Mouse (Mus musculus) hindlimb bud, embryonic 11.5 days (tissue): ENCODE results near the gene Gpr27.

Experiments used
- DNase-seq: peaks from one replicate; pipeline ENCODE4 v3.0.0-alpha.2; 2012; ENCODE audit warnings: low read depth, low spot score; ENCODE audit errors: extremely low spot score

Gene Gpr27

DNA sequence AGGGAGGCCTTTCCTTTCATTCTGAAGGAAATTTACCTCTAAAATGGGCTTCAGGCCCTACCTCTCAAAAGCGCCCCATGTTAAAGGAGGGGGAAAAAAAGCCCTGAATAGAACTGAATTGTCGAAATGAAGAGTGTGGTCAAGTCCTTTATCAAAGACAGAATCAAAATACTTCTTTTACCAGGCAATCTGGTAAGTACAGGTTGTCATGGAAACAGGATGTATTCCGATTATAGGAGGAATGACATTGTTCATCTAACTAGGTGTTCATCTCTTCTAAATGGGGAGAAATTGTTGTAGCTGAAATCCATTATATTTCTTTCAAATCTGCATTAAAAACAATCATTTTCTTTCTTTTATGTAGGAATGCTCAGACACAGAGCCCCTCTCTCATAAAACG, 18.0 kb upstream of the Gpr27 start:
- DNase-seq, result no peak

GRCm38 (mm10) chr6:99677325-99677724, 15.2 kb upstream of the Gpr27 start:
- no peak for DNase-seq

DNA sequence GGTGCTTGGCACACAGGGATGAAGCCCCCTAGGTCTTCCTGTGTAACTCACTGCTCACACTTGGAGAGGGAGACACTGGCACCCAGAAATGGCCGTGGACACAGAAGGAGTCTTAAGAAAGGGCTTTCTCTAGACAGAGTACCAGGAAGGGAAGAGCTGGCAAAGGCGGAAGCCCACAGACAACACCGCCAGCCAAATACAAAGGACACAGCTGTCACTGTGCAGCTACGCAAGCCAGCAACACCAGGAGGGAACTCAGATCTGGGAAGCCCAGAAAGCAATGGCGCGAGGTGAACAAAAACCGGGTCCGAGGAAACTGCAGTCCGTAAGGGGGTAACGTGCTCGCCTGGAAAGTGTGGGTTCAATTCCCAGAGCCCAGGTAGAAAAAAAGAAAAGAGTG, 14.4 kb upstream of the Gpr27 start:
- DNase-seq, result no peak

- no peak for DNase-seq
These were observed 8.5 kb upstream of the Gpr27 start for GRCm38 (mm10) chr6:99683974-99684373.

GRCm38 (mm10) chr6:99684899-99685298, 7.6 kb upstream of the Gpr27 start:
- no peak for DNase-seq

DNA sequence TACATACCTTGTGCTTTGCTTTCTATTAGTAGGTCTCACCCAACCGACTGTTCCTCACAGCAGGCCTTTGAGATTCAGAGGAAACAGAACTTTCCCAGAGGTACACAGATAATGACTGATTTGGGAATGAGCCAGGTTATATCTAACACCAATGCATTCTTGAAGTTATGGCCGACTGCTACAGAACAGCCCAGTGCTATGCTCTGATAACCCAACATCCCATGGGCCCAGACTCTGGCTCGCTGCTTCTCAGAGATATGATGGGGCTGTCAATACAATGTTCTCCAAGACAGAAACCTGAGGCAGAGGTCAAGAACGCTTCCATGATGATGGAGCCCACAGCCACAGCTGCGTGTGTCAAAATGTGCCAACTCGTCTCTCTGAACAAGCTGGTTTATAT, 4.0 kb upstream of the Gpr27 start:
- DNase-seq, result no peak

GRCm38 (mm10) chr6:99691666-99692205, 743 bp upstream of the Gpr27 start:
- no peak for DNase-seq

- no peak for DNase-seq
These were observed 700 bp downstream of the Gpr27 start for GRCm38 (mm10) chr6:99692916-99693841.

- no peak for DNase-seq
These were observed 8.0 kb downstream of the Gpr27 start for GRCm38 (mm10) chr6:99700484-99700883.

DNA sequence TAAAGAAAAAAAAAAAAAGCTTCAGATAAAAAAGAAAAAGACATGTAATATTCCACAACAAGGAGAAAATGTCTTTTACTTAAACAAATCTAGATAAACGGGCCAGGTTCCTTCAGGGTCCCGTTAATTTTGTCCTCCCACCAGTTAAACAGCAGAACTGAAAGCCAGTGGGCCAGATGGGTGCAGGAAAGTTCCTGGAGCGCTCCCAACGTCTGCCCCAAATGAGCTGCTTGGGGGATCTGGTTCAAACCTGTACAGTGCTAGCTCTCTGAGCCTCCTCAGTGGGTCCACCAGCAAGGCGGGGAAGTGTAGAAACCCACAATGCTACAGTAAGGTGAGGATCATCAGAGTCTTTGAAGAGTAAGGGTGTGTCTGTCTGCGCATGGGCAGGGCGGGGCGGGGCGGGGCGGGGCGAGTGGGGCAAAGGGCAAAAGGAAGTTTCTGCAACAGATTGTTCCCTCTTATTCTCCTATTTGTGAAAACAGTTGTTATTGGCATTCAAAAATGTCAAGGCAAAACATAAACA, 19.2 kb downstream of the Gpr27 start:
- DNase-seq, result no peak

GRCm38 (mm10) chr6:99713256-99713655, 20.8 kb downstream of the Gpr27 start:
- DNase-seq, result no peak

DNA sequence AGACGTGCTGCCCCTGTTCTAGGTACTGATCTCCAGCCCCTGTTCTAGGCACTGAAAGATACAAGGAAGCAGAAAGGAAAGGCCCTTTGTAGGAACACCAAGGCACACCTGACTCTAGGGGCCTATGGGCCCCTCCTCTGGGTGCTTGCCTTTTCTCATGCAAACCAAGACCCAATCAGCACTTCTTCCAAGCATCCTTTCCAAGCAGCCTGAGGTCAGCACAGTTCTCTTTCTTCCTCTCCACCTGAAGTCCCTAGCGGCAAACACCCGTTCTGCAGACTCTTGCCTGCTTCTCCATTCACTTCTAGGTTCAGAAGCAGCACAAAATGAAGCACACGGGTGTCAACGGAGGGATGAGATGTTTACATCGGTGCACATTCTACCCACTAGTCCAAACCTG, 22.7 kb downstream of the Gpr27 start:
- no peak for DNase-seq

- no peak for DNase-seq
These were observed 23.4 kb downstream of the Gpr27 start for GRCm38 (mm10) chr6:99715913-99716312.

DNA sequence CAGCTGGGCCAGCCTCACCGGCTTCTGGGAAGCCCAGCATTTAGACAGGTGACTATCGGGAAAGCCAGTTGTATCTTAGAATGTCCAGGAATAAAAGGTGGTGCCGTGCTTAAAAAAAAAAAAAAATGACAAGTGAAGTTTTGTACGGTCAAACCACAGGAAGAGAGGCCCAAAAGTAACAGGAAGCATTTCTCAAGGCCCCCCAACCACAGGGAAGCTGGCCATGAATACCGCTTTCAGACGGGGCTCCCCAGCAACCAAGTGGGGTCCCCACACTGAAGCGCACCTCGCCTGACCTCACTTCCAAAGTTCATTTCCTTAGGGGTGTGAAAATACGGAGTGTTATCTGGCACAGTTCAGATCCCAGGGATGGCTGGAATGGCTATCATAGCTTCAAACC, 28.6 kb downstream of the Gpr27 start:
- no peak for DNase-seq

GRCm38 (mm10) chr6:99722390-99722789, 29.9 kb downstream of the Gpr27 start:
- DNase-seq, result no peak

- DNase-seq, result no peak
These were observed 33.6 kb downstream of the Gpr27 start, which contains the start of gene Prok2 for GRCm38 (mm10) chr6:99725971-99726561. Gene Prok2 (minus strand): TSS chr6:99726392.

DNA sequence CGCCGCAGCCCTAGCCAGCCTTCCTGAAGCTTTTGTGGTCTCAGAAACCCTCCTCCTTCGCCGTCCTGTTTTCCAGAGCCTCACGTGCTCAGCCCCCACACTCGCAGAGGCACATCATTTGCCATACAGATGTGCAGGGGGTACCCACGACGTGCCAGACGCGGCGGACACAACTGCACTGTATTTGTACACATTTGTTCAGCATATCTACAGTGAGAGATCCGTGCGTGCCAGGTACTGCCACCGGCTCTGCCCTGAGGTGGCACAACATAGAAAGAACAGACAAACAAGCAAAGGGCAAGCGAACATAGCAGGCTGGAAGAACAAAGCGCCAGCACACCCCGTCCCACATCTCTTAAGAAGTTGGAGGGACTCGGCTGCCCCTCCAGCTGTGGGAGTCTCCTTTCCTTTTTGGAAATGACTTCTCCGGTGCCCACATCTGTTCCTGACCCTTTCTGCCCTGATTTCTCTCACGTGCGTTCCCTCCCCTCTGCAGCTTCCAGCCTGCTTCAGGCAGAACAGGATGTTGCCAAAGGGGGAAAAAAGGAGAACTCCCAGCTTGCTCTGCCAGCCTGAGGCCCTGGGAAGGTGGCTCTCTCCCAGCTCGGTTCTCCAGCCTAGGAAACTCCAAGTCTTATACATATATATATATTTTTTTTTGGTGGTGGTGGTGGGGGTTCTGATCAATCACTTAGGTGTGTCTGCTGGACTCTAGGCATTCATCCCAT, 34.3 kb downstream of the Gpr27 start:
- no peak for DNase-seq

DNA sequence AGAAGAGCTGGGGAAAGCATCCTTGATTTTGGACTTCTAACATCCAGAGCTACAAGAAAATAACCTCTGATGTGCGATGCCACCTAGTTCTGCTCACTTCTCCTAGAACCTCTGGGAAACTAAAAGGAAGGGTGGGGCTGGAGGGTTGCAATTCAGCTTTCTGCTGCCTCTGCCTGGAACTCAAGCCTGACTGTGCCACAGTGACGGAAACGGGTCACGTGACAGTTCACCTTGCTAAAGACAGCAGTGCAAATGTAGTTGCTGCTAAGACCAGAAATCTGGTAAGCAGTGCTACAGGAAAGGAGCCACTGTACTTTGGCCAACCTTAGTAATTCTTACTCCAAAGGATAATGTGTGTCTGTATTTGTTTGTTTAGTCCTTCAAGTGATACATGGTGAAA, 37.4 kb downstream of the Gpr27 start:
- no peak for DNase-seq

DNA sequence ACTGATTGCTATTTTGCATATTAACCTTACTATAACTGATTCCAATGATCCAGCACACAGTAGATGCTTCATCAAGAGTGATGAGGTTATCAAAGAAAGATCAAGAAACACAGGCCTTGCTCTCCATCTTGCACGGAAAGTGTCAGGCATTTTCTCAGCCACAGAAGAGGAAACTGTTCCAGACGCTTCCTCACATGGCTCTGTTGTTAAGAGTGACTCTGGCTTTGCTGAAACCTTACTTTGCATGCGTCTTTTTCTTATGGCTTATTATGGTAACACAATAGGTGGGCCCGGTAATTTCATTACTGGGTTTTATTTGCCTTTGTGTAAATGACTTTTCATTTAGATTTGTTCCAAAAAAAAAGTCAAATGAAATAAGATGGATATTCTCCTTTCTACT, 39.4 kb downstream of the Gpr27 start:
- no peak for DNase-seq

DNA sequence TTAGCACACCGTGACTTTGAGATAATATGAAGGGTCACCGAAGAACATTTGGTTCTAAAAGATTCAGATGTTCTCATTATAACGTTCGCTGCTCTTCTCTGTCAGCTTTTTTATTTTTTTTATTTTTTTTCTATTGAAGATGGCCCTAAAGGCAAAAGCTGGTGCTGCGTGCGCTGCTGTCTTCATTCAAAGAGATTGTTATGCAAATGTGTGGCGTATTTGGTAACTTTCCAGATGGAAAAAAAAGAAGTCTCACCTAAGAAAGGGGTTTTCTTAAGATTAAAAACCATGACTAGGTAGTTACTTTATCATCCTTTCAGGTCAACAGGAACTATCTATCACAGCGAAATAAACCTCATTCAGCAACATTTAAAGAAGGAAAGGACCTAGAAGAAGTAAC, 40.2 kb downstream of the Gpr27 start:
- DNase-seq, result no peak

- DNase-seq, result no peak
These were observed 42.2 kb downstream of the Gpr27 start for GRCm38 (mm10) chr6:99734666-99735065.
